Mouse (Mus musculus) G1E (cell line): ENCODE results near the gene Sik3.

Experiments used
- CTCF ChIP-seq: IDR thresholded peaks from 2 replicates; pipeline ENCODE4 v1.5.1; 2012; ENCODE audit warnings: low read depth, low read length, inconsistent platforms, mixed read lengths
- GATA1 ChIP-seq: IDR thresholded peaks from 2 replicates; pipeline ENCODE4 v1.6.1; 2012; ENCODE audit warnings: borderline replicate concordance, low read length, inconsistent platforms, mixed read lengths
- GATA2 ChIP-seq: IDR thresholded peaks from 2 replicates; pipeline ENCODE4 v1.6.1; 2012; ENCODE audit warnings: low read depth, low read length, inconsistent platforms, borderline replicate concordance
- POLR2AphosphoS5 ChIP-seq: IDR thresholded peaks from 2 replicates; pipeline ENCODE4 v1.6.1; 2012; ENCODE audit warnings: low read depth, low read length, inconsistent platforms; ENCODE audit not compliant: insufficient replicate concordance
- TAL1 ChIP-seq: conservative IDR thresholded peaks from 2 replicates; pipeline ENCODE4 v1.6.1; 2012; ENCODE audit warnings: low read depth, low read length, inconsistent platforms, mixed read lengths

DNA sequence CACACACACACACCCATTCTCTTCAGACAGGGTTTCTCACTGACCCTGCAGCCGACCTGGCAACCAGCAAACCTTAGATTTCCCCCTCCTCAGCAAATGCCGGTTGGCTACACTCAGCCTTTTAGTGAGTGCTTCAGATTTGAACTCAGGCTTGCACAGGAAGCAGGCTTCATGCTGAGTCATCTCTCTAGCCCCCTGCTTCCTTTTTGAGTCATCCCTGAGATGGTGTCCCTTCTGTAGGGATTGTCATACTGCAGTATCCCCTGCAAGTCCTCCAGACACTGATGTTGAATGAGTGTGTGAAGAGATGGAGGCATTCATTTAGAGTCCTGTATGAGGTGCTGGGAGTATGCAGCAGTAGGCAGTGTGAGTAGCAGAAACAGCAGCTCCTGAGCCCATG lies 160.3 kb downstream of the Sik3 start:
- TF ChIP-seq CTCF (no peak), GATA1 (no peak), TAL1 (no peak), POLR2AphosphoS5 (no peak), GATA2 (no peak)
